Mouse (Mus musculus) liver, embryonic 14.5 days (tissue): ENCODE measurements around the gene Dnm3.

ENCODE experiments used
- CTCF ChIP-seq: IDR thresholded peaks from 2 replicates; pipeline ENCODE4 v1.5.1; 2016; ENCODE audit warnings: antibody characterized with exemption, low read depth, control low read depth
- EP300 ChIP-seq: IDR thresholded peaks from 2 replicates; pipeline ENCODE4 v1.6.1; 2016; ENCODE audit warnings: antibody characterized with exemption, low read depth

DNA sequence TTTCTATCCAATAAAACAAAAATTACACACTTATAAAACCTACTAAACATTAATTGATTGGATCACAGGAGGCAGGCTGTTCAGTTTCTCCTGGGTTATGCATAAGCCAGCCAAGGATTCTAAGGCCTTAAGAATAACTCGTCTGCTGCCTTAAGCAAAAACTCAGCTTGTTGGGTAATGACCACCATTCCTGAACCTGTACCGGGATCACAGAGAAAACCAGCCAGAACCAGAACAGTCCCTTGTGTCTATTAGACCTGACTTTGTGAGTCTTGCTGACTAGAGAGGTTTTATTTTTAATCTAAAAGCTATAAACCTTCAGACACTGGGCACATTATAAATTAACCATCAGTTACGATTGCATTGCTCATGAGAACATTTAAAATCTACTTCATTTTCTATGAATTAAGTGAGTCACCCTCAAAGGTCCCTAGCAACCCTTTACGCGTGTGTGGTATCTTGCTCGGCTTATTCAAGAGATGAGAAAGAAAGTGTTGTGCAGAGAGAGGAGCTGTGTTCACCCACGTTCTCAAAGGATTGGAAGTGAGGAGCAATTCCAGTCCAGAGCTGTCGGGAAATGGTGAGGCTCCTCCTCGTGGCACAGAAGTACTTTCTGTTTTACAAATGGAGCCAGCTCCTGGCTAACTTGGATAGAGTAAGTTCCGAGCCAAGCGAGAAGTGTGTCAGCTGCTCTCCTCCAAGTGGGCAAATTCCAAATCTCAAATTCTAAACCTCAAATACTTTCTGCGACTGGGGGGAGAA is 178.1 kb downstream of the Dnm3 start:
- TF ChIP-seq CTCF (no peak), EP300 (no peak)
